In the genomic region with DNA sequence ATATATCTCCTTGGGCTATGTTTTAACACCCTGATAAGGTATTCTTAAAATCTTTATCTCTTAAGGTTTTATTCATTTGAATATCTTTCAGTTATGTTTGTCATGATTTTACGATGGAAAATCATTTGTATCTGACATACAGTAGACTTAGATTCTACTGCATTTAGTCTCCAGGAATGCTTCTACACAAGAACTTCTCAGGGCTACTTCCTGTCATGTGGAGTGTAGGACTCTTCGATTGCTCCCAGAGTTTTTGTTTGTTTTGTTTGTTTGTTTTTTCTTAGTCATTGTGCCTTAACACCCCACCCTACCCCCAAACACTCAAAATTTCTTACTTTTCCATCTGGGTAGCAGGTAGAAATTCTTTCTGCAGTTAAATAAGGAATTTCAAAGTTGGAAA, we compare ENCODE assay signal across 10 mouse cellular contexts. TPM values are rescaled to one million over a fixed set of nuclear protein-coding genes. Genes with fewer than 3 reads are reported as not detected.
DNase-seq lines count a peak whose midpoint lies in the region; ATAC-seq and TF ChIP-seq lines count a peak whose summit lies in the region.
"Had no signal": no experiment of that assay in that cellular context is flagged by ENCODE, and none has a peak within 500 bp of the region (broad histone marks: within the 10 kb centered on the region; RNA-seq: fewer than 3 reads in every experiment).

No protein-coding gene starts in this region.

- no peak overlapping the region for H3K27ac ChIP-seq in heart, embryonic 11.5 days (ENCODE audit: low read depth, low read length)
- H3K27ac ChIP-seq in CH12.LX (ENCODE audit: insufficient read depth, low read depth) (no peak overlapping the region), macrophage (peak overlapping the region; percentile 56)
- H3K27ac ChIP-seq in hindbrain, embryonic 11.5 days (ENCODE audit: low read depth, low read length), result no peak overlapping the region

- peak overlapping the region; percentile 79 for H3K4me2 ChIP-seq in heart, embryonic 11.5 days
- peak overlapping the region; percentile 84; the same call in 1 of the 2 replicates for H3K4me2 ChIP-seq in CH12.LX (ENCODE audit: insufficient read depth, low read depth, poor library complexity, severe bottlenecking)
- H3K4me2 ChIP-seq in hindbrain, embryonic 11.5 days (replicated peaks; ENCODE audit: low read depth, low read length), result no peak overlapping the region

- TF ChIP-seq EP300 in CH12.LX (IDR thresholded peaks at IDR 0.05; ENCODE audit: low read length), result 0 out of 2 replicates have a peak, but pooled peaks have one; percentile 11

- dilution Hi-C loops in CH12.LX (cut with MboI; ENCODE audit: extremely low pct_ligation_motif_present, extremely low pct_unique_long_range_greater_than_20kb, low sequenced_read_pairs), result no loop called here

- TF ChIP-seq POLR2A in CH12.LX (IDR thresholded peaks at IDR 0.05; ENCODE audit: low read depth, low read length), result no peak

- WGBS in heart, embryonic 11.5 days (ENCODE audit: insufficient replicate concordance), result 45% methylated on average over 2 of the region's 2 CpGs
- 45% methylated on average over 2 of the region's 2 CpGs for WGBS in hindbrain, embryonic 11.5 days
- 7% methylated on average over 2 of the region's 2 CpGs for whole genome bisulfite sequencing in macrophage (ENCODE audit: missing documents)

- no peaks in the 10 kb centered on the region for H3K27me3 ChIP-seq in heart, embryonic 11.5 days (ENCODE audit: control insufficient read depth, insufficient read depth, low read length)
- no peaks in the 10 kb centered on the region for H3K27me3 ChIP-seq in CH12.LX (replicated peaks)
- no peaks in the 10 kb centered on the region for H3K27me3 ChIP-seq in hindbrain, embryonic 11.5 days (ENCODE audit: control insufficient read depth, insufficient read depth, low read length)

- in situ Hi-C loops in CH12.LX (cut with MboI; ENCODE audit: low pct_ligation_motif_present, low pct_unique_long_range_greater_than_20kb, low sequenced_read_pairs), result no loop called here

- no peak overlapping the region for H3K9ac ChIP-seq in heart, embryonic 11.5 days (ENCODE audit: low read depth, low read length)
- H3K9ac ChIP-seq in CH12.LX (ENCODE audit: insufficient read depth, low read depth), result peak overlapping the region; percentile 86
- no peak overlapping the region for H3K9ac ChIP-seq in hindbrain, embryonic 11.5 days (ENCODE audit: low read depth, low read length)

- no peak for TF ChIP-seq RAD21 in CH12.LX (IDR thresholded peaks at IDR 0.05; ENCODE audit: low read depth, low read length)

- no peak for DNase-seq in heart, postnatal 36 days
- DNase-seq in CH12.LX (ENCODE audit: extremely low read depth), result peak; percentile 15
- DNase-seq in hindbrain, embryonic 11.5 days (ENCODE audit: low spot score), result no peak
- no peak for DNase-seq in adrenal gland, postnatal 36 days
- no peak for DNase-seq in left cerebral cortex, postnatal 10 days (ENCODE audit: extremely low spot score in 1 of 2, low spot score in 2 of 2)
- DNase-seq in urinary bladder, adult 18-20 months (ENCODE audit: low spot score in 2 of 2), result no peak
- DNase-seq: left cerebral cortex, postnatal 4 days had no signal

- H3K4me3 ChIP-seq in heart, embryonic 11.5 days (ENCODE audit: low read depth, low read length), result peak overlapping the region; percentile 97
- peak overlapping the region; percentile 58 to 95 (median 95) for H3K4me3 ChIP-seq in CH12.LX (replicated peaks in 1 of 3; ENCODE audit: low read depth in 2 of 3, low read length in 2 of 3, poor library complexity in 1 of 3)
- H3K4me3 ChIP-seq in hindbrain, embryonic 11.5 days (ENCODE audit: low read depth, low read length), result peak overlapping the region; percentile 95; the same call in 1 of the 2 replicates
- H3K4me3 ChIP-seq in macrophage (ENCODE audit: inconsistent target), result peak overlapping the region; percentile 84

- TF ChIP-seq CTCF in CH12.LX (conservative IDR thresholded peaks at IDR 0.05 in 1 of 2, IDR thresholded peaks at IDR 0.05 in 1 of 2; ENCODE audit: low read depth in 2 of 2, low read length in 2 of 2), result no peak

- peaks cover 3% of the 10 kb centered on the region; the same call in 1 of the 2 replicates for H3K4me1 ChIP-seq in heart, embryonic 11.5 days (ENCODE audit: control insufficient read depth, insufficient read depth, low read length)
- H3K4me1 ChIP-seq in CH12.LX (ENCODE audit: control insufficient read depth in 1 of 2, insufficient read depth in 2 of 2), result 0 out of 4 replicates have a peak, but pooled peaks cover 0 to 3% of the 10 kb centered on the region in 2 experiments
- no peaks in the 10 kb centered on the region for H3K4me1 ChIP-seq in hindbrain, embryonic 11.5 days (replicated peaks; ENCODE audit: control insufficient read depth, insufficient read depth, low read length)

- no peaks in the 10 kb centered on the region for H3K36me3 ChIP-seq in heart, embryonic 11.5 days (ENCODE audit: control insufficient read depth, insufficient read depth, low read length)
- H3K36me3 ChIP-seq in CH12.LX (replicated peaks in 1 of 2; ENCODE audit: control insufficient read depth in 1 of 2, insufficient read depth in 1 of 2, low read length in 1 of 2), result peaks cover 0 to 3% of the 10 kb centered on the region in 2 experiments
- H3K36me3 ChIP-seq in hindbrain, embryonic 11.5 days (ENCODE audit: control insufficient read depth, insufficient read depth, low read length), result no peaks in the 10 kb centered on the region
- no peaks in the 10 kb centered on the region for H3K36me3 ChIP-seq in macrophage (ENCODE audit: inconsistent target)

- ATAC-seq in heart, embryonic 11.5 days (replicated peaks; ENCODE audit: insufficient number of reproducible peaks, low FRiP score, low TSS enrichment), result no peak
- no peak for ATAC-seq in hindbrain, embryonic 11.5 days (ENCODE audit: low FRiP score)

- H3K79me2 ChIP-seq in CH12.LX (replicated peaks; ENCODE audit: control insufficient read depth, extremely low read depth, insufficient read depth, poor library complexity, severe bottlenecking) (peaks cover 30% of the 10 kb centered on the region), macrophage (ENCODE audit: inconsistent target) (peaks cover 95% of the 10 kb centered on the region)

- intact Hi-C loops in heart, postnatal 36 days (cut with DNase I), result loop anchor here (5.0 kb wide), 1 partner anchor 154 kb away; a partner anchor contains a TSS
- intact Hi-C loops in left cerebral cortex, postnatal 10 days (cut with DNase I), result no loop called here

- H3K9me3 ChIP-seq in heart, embryonic 11.5 days (replicated peaks; ENCODE audit: control insufficient read depth, low read length), result no peaks in the 10 kb centered on the region
- no peaks in the 10 kb centered on the region for H3K9me3 ChIP-seq in CH12.LX (replicated peaks; ENCODE audit: low read length)
- no peaks in the 10 kb centered on the region for H3K9me3 ChIP-seq in hindbrain, embryonic 11.5 days (ENCODE audit: control insufficient read depth, low read length)

TF ChIP-seq in CH12.LX, 34 proteins besides CTCF, POLR2A, EP300 and RAD21:
- TF ChIP-seq BHLHE40 (IDR thresholded peaks at IDR 0.05; ENCODE audit: low read depth, low read length), result no peak
- no peak for TF ChIP-seq USF1 (IDR thresholded peaks at IDR 0.05; ENCODE audit: low read depth, low read length)
- TF ChIP-seq ETS1 (conservative IDR thresholded peaks at IDR 0.05; ENCODE audit: low read depth, low read length), result no peak
- no peak for TF ChIP-seq E2F4 (IDR thresholded peaks at IDR 0.05; ENCODE audit: insufficient replicate concordance, low read depth, low read length)
- TF ChIP-seq ELF1 (IDR thresholded peaks at IDR 0.05; ENCODE audit: low read depth, low read length), result peak; percentile 60

RNA-seq across cellular contexts. Expression of a gene that starts 1.0 kb away (rescaled TPM):
- 5.8 and 7.6 TPM in 2 replicates for polyA plus RNA-seq in heart, embryonic 11.5 days (2014; fragmentation: Nextera tagmentation; extraction: Ambion mirVana)
- 1 to 10 TPM; 4.5 to 5.6 TPM for total RNA-seq in heart, postnatal 36 days (2021)
- 12.9 and 13.3 TPM in 2 replicates for total RNA-seq in CH12.LX (2012; rRNA removed)
- 10.4 and 12.7 TPM in 2 replicates for total RNA-seq in CH12.LX (2014; rRNA removed)
- 9.2 and 10.5 TPM in 2 replicates for polyA plus RNA-seq in CH12.LX (2012; ENCODE audit: insufficient read length, low read depth)
- 6.7 and 8.2 TPM in 2 replicates for polyA plus RNA-seq in hindbrain, embryonic 11.5 days (2014; fragmentation: Nextera tagmentation; extraction: Ambion mirVana)
- 10 to 100 TPM in 19 of 26 experiments, 1 to 10 TPM in 7; 3.7 to 76.2 (median 44.4) TPM for total RNA-seq in macrophage (2018; cell fraction: chromatin; rRNA removed)
- 10 to 100 TPM in 11 of 26 experiments, 1 to 10 TPM in 15; 1.8 to 13.1 (median 9.8) TPM for total RNA-seq in macrophage (2018; cell fraction: cytosol; rRNA removed)
- 10 to 100 TPM in 17 of 26 experiments, 1 to 10 TPM in 9; 4.6 to 47.1 (median 18.3) TPM for total RNA-seq in macrophage (2018; cell fraction: nucleus; rRNA removed)
- polyA plus RNA-seq in macrophage (2018), result 7.4 to 8.2 TPM (median 7.9 TPM) in 3 replicates
- 10 to 100 TPM; 32.8 to 38.8 TPM for total RNA-seq in adrenal gland, postnatal 36 days (2021)
- total RNA-seq in left cerebral cortex, postnatal 10 days (2021), result 10 to 100 TPM in 1 of 2 experiments, 1 to 10 TPM in 1; 9.7 to 11.0 TPM

RNA-seq across cellular contexts. Expression of a gene that starts 1.0 kb away (rescaled TPM):
- 8.2 and 10.1 TPM in 2 replicates for polyA plus RNA-seq in heart, embryonic 11.5 days (2014; fragmentation: Nextera tagmentation; extraction: Ambion mirVana)
- 10 to 100 TPM; 38.9 to 39.8 TPM for total RNA-seq in heart, postnatal 36 days (2021)
- total RNA-seq in CH12.LX (2012; rRNA removed) (7.0 and 9.6 TPM in 2 replicates), CH12.LX (2014; rRNA removed) (11.9 and 15.9 TPM in 2 replicates)
- polyA plus RNA-seq in CH12.LX (2012; ENCODE audit: insufficient read length, low read depth) (10.8 and 14.8 TPM in 2 replicates), macrophage (2018) (34.6 to 40.1 TPM (median 35.6 TPM) in 3 replicates)
- 7.9 and 11.6 TPM in 2 replicates for polyA plus RNA-seq in hindbrain, embryonic 11.5 days (2014; fragmentation: Nextera tagmentation; extraction: Ambion mirVana)
- total RNA-seq in macrophage (2018; cell fraction: chromatin; rRNA removed), result 100 to 1,000 TPM; 145 to 318 (median 210) TPM
- total RNA-seq in macrophage (2018; cell fraction: cytosol; rRNA removed), result 10 to 100 TPM; 37.6 to 68.8 (median 52.4) TPM
- total RNA-seq in macrophage (2018; cell fraction: nucleus; rRNA removed), result 100 to 1,000 TPM; 104 to 290 (median 162) TPM
- 100 to 1,000 TPM in 1 of 2 experiments, 10 to 100 TPM in 1; 84.4 to 113 TPM for total RNA-seq in adrenal gland, postnatal 36 days (2021)
- total RNA-seq in left cerebral cortex, postnatal 10 days (2021), result 10 to 100 TPM; 57.8 to 63.2 TPM

RNA-seq across cellular contexts. Expression of a gene that starts 50.8 kb away (rescaled TPM):
- not detected in 2 replicates for polyA plus RNA-seq in heart, embryonic 11.5 days (2014; fragmentation: Nextera tagmentation; extraction: Ambion mirVana)
- total RNA-seq in heart, postnatal 36 days (2021), result not detected
- total RNA-seq in CH12.LX (2012; rRNA removed) (not detected in 2 replicates), CH12.LX (2014; rRNA removed) (not detected in 2 replicates)
- polyA plus RNA-seq in CH12.LX (2012; ENCODE audit: insufficient read length, low read depth) (not detected in 2 replicates), macrophage (2018) (not detected in 3 replicates)
- not detected in 2 replicates for polyA plus RNA-seq in hindbrain, embryonic 11.5 days (2014; fragmentation: Nextera tagmentation; extraction: Ambion mirVana)
- total RNA-seq in macrophage (2018; cell fraction: chromatin; rRNA removed), result not detected
- not detected for total RNA-seq in macrophage (2018; cell fraction: cytosol; rRNA removed)
- not detected for total RNA-seq in macrophage (2018; cell fraction: nucleus; rRNA removed)
- total RNA-seq in adrenal gland, postnatal 36 days (2021), result not detected
- not detected for total RNA-seq in left cerebral cortex, postnatal 10 days (2021)
- total RNA-seq: left cerebral cortex, postnatal 4 days had no signal
- polyA plus RNA-seq: cortical plate, adult 2 months had no signal
